Mouse (Mus musculus) layer of hippocampus, adult 18-20 months (tissue): ENCODE measurements around the gene Gm15517. TPM values are rescaled to one million over a fixed set of nuclear protein-coding genes. Genes with fewer than 3 reads are reported as not detected.
"Not testable (repeated sequence)": the region's sequence is repeated elsewhere in the genome, so short reads cannot be mapped to it uniquely, and the experiment has no call there.

Experiments
- DNase-seq, 2 experiments: peaks; one replicate each; pipeline ENCODE4 v3.0.0; 2022; ENCODE audit warnings: low spot score in 2 of 2
- total RNA-seq, 2 experiments: library from RNA; stranded (reverse); gene quantifications; 2 replicates each; pipeline ENCODE4 v1.2.3; 2021

Gene Gm15517
- total RNA-seq, 2 experiments from 2014 or later, result not detected

GRCm38 (mm10) chr7:44269397-44269796, 8.2 kb downstream of the Gm15517 start:
- no peak for DNase-seq

- no peak for DNase-seq
Measured at GRCm38 (mm10) chr7:44271309-44271708, 10.1 kb downstream of the Gm15517 start.

GRCm38 (mm10) chr7:44272546-44272945, 11.3 kb downstream of the Gm15517 start:
- no peak for DNase-seq

- no peak for DNase-seq
Measured at GRCm38 (mm10) chr7:44273446-44273845, 12.2 kb downstream of the Gm15517 start.

- DNase-seq, result no peak
Measured at GRCm38 (mm10) chr7:44274096-44274495, 12.8 kb downstream of the Gm15517 start.

- no peak for DNase-seq
Measured at GRCm38 (mm10) chr7:44275546-44275945, 14.3 kb downstream of the Gm15517 start.

- DNase-seq, result no peak
Measured at GRCm38 (mm10) chr7:44276461-44277249, 15.4 kb downstream of the Gm15517 start.

GRCm38 (mm10) chr7:44277250-44277622, 16.0 kb downstream of the Gm15517 start:
- DNase-seq, result peak in 1 of 2 experiments; percentile 82

- DNase-seq, result no peak
Measured at GRCm38 (mm10) chr7:44280959-44281358, 19.7 kb downstream of the Gm15517 start.

GRCm38 (mm10) chr7:44281586-44281985, 20.3 kb downstream of the Gm15517 start:
- DNase-seq, result no peak

GRCm38 (mm10) chr7:44287760-44288159, 26.5 kb downstream of the Gm15517 start:
- no peak for DNase-seq

- DNase-seq, result no peak
Measured at GRCm38 (mm10) chr7:44290986-44291385, 29.7 kb downstream of the Gm15517 start.

- no peak for DNase-seq
Measured at GRCm38 (mm10) chr7:44291418-44291817, 30.2 kb downstream of the Gm15517 start.

- DNase-seq, result not testable (repeated sequence)
Measured at GRCm38 (mm10) chr7:44297501-44297900, 36.3 kb downstream of the Gm15517 start.

GRCm38 (mm10) chr7:44303346-44304340, 42.4 kb downstream of the Gm15517 start:
- DNase-seq, result no peak

GRCm38 (mm10) chr7:44304463-44304774, 43.2 kb downstream of the Gm15517 start:
- DNase-seq, result no peak

GRCm38 (mm10) chr7:44304775-44305641, 43.8 kb downstream of the Gm15517 start:
- DNase-seq, result peak; percentile 96 to 98

GRCm38 (mm10) chr7:44305686-44306085, 44.4 kb downstream of the Gm15517 start:
- DNase-seq, result no peak

- no peak for DNase-seq
Measured at GRCm38 (mm10) chr7:44306516-44307240, 45.4 kb downstream of the Gm15517 start, which contains the start of gene Clec11a. Clec11a (minus strand) TSS chr7:44306902.

- DNase-seq, result no peak
Measured at GRCm38 (mm10) chr7:44307261-44308020, 46.2 kb downstream of the Gm15517 start.
